Mouse (Mus musculus) cerebellum, postnatal 25 days (tissue): ENCODE results near the gene 2010111I01Rik.
"Not testable (repeated sequence)": the region's sequence is repeated elsewhere in the genome, so short reads cannot be mapped to it uniquely, and the experiment has no call there.

ENCODE experiments used
- DNase-seq, 2 experiments: peaks; one replicate each; pipeline ENCODE4 v3.0.0; 2021; ENCODE audit warnings: mixed read lengths in 2 of 2

The 2010111I01Rik gene

DNA sequence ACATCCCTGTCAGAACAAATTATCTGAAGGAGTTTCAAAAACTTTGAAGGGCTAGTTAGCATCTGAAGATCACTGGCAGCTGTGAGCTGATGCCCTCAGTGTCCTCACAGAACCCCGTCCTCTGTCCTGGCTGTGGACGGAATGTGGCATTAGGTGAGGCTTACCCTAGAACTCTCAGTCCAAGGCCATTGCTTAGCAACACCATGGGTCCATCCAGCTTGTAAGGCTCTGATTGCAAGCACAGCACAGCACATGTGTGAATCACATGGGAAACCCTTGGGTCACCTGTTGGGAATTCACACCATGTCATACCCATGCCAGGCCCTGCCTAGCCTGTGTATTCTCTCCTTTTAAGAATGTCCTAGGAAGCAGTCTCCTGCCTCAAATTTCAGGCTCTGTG lies 332.3 kb downstream of the 2010111I01Rik start:
- DNase-seq, result no peak

DNA sequence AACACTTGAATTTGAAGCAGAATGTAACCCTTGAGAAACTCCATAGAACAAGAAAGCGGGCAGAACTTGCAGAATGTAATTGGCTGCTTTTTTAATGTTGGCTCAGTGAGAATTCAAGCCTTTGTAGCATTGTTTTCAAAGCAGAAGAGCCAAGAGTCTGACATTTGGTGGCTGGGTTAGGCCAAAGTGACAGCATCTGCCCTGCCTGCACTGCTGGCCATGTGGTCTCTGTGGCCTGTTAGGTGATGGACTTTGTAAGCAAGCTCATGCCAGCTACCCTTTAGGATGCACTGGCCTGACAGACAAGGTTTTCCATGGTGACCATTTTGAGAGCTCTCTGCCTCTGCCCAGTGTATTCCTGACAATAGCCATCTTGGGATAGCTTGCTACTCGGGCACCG lies 333.2 kb downstream of the 2010111I01Rik start:
- DNase-seq, result no peak

DNA sequence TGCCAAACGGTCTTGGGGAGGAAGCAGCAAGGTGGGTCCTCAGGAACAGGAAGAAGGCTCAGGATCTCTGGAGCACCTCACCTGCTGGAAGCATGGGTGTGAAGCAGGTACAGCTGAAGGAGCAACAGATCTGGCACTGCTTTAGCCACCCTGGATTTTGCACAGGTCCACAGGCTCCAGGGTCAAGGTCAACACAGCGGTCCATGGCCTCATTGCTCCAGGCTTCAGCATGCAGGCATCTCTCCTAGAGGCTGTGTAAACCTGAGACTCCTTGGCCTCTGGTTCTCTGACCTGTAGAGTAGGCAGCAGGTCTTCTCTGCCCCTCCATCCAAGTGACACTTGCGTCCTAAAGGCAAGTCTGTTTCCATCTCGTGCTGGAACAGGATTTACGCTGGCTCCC lies 334.2 kb downstream of the 2010111I01Rik start:
- DNase-seq, result no peak

GRCm38 (mm10) chr13:63300929-63301328 lies 336.2 kb downstream of the 2010111I01Rik start:
- DNase-seq, result no peak

- peak in 1 of 2 experiments; percentile 47 for DNase-seq
Observed at GRCm38 (mm10) chr13:63301764-63302209, 337.1 kb downstream of the 2010111I01Rik start.

DNA sequence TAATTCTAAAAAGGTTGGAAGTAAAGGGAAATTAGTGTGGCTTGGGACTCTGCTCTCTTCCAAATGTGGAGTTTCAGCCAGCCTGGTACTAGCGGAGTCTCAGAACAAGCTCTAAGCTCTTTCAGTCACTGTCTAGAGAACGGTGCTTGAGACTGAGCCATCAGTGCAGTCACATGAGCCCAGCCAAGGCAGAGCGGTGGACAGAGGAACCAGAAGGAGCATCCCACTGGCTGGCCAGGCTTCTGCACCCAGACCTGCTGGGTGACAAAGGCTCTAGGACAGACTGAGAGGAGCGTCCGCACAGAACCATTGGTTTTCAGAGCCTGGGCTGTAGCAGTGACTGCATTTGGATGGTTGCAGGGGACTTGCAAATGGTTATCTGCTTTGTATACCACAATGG lies 337.7 kb downstream of the 2010111I01Rik start:
- DNase-seq, result peak; percentile 62 to 67

GRCm38 (mm10) chr13:63304124-63304792 lies 339.6 kb downstream of the 2010111I01Rik start:
- no peak for DNase-seq

- peak in 1 of 2 experiments; percentile 58 for DNase-seq
Observed at GRCm38 (mm10) chr13:63304799-63305159, 340.1 kb downstream of the 2010111I01Rik start.

DNA sequence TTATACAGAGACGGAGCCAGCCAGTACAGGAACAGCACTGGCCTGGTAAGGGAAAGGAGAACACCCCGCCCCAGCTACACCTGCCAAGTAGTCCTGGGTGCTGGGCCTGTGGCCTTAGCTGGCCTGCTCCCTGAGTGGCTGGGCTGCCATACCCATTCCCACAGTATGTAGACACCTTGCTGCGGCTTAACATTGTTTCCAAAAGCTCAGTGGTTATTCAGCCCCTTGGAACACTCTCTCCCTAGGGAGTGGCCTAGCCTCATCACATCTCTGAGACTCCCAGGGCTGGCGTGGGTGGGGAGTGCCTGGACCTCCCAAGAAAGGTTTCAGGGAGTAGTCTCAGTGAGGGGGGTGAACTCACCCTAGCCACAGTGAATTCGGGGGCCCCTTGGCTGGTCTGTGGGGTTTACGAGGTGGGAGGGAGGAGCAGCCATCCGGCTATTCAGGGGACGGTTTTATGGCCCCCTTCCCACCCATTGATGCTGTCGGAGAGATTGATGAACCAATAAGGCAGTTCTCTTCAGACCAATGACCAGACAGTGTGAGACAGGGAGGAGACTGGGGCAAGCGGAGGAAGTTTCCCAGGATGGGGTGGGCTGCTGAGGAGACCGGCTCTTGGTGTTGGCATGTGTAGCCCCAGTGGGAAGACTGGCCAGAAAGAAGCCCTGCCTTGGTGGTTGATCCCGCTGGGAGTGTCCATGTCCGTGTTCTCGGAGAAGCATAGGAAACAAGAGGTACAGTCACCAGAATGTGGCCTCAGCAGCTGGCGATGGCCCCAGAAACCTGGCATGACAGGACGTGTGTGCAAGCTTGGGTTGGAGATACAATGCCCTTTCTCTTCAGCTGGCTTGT lies 340.7 kb downstream of the 2010111I01Rik start:
- peak; percentile 57 to 63 for DNase-seq

DNA sequence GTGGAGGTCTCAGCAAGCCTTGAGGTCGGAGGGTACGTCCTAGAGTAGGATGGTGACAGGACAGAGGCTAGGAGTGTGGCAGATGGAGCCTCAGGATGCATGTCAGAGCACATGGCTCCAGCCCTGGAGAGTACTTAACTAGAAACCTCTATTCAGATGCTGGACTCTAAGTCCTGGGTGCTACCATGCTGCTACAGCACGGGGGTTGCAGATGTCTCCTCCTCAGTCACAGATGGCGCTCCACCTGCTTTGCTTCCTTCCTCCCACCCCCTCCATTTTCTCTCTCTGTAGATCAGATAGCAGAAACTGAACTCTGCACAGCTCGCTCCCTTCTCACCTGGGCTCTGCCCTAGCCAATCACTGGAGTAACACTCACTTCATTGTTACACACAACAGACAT lies 342.1 kb downstream of the 2010111I01Rik start:
- peak; percentile 81 to 85 for DNase-seq

DNA sequence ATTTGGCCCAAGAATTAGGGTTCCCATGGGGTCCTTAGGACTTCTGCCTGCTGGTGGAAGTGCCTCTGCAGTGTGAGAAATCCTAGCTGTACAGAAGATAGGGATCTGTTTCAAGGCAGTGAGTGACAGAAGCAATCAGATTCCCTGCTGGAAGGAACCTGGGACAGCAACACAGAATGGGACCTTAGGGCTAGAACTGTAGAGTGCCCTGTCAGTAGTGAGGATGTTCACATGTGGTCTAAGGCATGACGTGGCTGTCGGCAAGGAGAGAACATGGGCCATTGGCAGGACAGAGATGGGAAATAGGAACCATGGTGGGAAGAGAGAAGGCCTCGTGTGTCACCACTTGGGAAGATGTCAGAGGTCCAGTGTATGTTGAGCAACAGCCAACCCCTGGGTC lies 344.9 kb downstream of the 2010111I01Rik start:
- no peak for DNase-seq

GRCm38 (mm10) chr13:63311156-63311555 lies 346.5 kb downstream of the 2010111I01Rik start:
- DNase-seq, result no peak

DNA sequence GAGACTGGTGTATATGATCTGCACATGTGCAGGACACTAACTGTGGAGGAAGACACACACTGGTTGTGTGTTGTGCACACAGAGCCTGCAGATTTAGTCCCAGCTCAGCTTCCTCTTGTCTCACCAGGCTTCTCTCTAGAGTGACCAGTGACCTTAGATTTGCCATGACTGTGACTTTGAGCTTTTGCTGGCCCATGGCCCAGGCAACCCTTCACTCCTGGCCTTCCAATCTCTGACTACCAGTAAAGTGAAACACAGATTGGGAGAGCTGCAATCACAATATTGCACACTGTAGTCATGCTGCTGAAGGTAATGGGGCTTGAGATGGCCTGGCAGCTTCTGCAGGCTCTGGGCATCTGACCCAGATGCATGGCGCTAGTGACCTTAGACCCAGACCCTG lies 348.6 kb downstream of the 2010111I01Rik start:
- DNase-seq, result no peak

DNA sequence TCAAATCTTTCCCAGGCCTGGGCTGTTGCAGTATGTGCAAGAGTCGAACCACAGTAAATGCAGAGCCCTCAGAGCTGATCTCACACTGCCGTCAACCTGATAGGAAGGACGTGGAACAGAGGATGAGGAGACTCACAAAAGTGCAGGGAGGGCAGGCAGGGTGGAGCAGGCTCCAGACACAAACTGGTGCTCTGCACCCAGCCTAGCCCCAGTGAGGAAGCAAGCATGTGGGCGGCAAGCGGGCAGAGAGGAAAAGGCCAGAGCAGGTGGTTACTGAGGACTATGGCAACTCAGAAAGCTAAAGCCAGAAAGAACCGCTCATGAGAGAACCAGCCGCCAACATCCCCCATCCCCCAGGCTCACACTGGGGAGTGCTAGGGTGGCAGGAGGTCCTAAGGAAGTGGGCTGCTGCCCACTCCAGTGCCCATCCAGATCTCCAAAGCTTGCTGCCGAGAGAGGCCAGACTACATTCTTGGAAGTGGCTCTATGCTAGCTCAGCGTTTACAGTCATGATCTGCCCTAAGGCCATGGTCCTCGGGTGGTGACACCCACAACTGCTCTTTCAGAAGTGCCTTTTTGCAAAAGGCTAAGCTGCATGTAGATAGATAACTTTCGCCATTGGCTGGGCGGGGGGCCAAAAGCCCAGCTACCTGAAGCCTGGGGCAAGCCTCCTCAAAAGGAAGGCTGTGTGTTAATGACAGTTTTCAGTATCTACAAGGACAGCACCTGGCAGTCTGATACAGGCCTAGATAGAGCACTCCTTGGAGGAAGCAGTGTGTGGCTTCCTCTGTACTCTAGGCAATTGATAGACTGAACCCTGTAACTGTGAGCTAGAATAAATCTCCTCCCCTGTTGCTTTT lies 349.3 kb downstream of the 2010111I01Rik start:
- no peak for DNase-seq

- no peak for DNase-seq
Observed at GRCm38 (mm10) chr13:63314608-63314920, 349.9 kb downstream of the 2010111I01Rik start.

- not testable (repeated sequence) for DNase-seq
Observed at GRCm38 (mm10) chr13:63315111-63315510, 350.4 kb downstream of the 2010111I01Rik start.

- no peak for DNase-seq
Observed at GRCm38 (mm10) chr13:63315777-63316176, 351.1 kb downstream of the 2010111I01Rik start.

DNA sequence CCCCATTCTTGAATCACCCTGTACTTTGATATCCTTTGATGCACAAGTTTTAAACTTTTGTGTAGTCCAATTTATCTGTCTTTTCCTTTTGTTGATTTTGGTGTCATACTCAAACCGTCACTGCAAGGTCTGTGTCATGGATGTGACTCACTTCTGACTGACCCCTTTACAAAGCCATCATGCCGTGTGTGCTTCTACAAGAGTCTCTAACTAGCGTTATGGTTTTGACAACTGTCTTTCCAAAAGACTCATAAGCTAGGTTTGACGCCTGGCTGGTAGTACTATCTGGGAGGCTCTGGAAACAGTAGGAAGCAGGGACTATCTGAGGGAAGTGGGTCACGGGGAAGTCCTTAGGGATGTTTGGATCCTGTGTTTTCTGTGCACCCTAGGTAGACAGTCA lies 351.7 kb downstream of the 2010111I01Rik start:
- peak in 1 of 2 experiments; percentile 4 for DNase-seq

GRCm38 (mm10) chr13:63317681-63318104 lies 353.0 kb downstream of the 2010111I01Rik start:
- DNase-seq, result peak; percentile 61 to 76

DNA sequence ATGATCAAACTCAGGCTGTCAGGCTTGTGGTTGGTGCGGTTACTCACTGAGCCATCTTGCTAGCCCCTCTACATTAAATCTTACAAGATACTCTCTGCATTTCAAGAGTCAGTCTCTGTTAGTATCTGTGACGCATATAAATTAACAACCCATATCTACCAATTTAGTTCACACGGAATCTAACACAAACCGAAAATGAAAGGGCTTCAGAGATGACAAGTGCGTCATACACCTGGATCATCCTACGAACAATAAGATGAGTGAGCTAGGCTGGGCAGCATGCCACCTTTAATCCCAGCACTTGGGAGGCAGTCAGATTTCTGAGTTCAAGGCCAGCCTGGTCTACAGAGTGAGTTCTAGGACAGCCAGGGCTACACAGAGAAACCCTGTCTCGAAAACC lies 355.1 kb downstream of the 2010111I01Rik start:
- no peak for DNase-seq

DNA sequence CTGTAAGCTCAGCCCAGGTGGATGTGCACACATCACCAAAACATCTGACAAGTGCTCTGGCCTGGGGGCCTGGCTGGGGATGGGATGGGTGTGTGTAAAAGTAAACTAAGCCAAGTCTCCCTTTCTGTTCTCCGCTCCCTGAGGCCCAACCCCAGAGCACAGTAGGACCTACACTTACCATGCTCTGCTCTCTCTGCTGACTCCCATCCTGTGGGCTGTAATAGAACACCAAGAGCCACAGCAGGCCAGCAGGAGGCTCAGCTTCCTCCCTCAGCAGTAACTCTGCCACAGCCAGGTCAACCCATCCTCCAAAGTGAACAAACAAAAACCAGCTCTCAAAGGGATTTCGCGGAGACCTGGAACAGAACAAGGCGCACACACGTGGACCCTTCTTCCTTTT lies 357.0 kb downstream of the 2010111I01Rik start:
- no peak for DNase-seq

GRCm38 (mm10) chr13:63322756-63323155 lies 358.1 kb downstream of the 2010111I01Rik start:
- no peak for DNase-seq
